Mouse (Mus musculus): ENCODE measurements around the gene Evi2. TPM values are rescaled to one million over a fixed set of nuclear protein-coding genes. Genes with fewer than 3 reads are reported as not detected.
A peak's percentile ranks its signal among the peaks of the same experiment; 100 is the strongest.

Gene Evi2
- polyA plus RNA-seq, 1 experiment from 2014 or later, result 0.89 TPM

DNA sequence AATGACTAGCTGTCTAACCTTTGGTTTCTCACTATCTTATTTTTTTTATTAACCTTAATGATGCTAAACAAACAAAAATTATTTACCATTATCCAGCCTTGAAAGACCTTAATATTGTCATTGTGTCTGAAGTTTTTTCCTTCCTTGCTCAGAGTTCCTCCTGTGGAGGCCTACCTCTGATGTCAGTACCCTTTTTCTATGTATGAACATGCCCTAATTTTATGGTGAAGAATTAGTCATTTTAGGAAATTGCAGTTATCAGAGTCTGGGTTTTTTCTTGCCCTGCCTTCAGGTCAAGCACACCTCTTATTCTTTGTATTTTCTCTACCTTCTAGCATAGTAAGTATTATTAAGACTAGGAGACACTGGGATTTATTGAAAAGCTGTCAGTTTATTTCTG lies 45.7 kb downstream of the Evi2 start:
- H3K4me1 ChIP-seq (ENCODE audit: control insufficient read depth, insufficient read depth, low read length), result peaks cover 9% of the 10 kb centered on the region; the same call in 1 of the 2 replicates
- no peaks in the 10 kb centered on the region for H3K27me3 ChIP-seq (ENCODE audit: control insufficient read depth, insufficient read depth, low read length)
- H3K36me3 ChIP-seq (ENCODE audit: control insufficient read depth, insufficient read depth, low read length), result peaks cover 2% of the 10 kb centered on the region; the same call in 1 of the 2 replicates
- H3K4me2 ChIP-seq (ENCODE audit: low read depth, low read length), result no peak overlapping the region
- H3K27ac ChIP-seq (ENCODE audit: low read length), result no peak overlapping the region
- H3K9ac ChIP-seq (ENCODE audit: low read length), result no peak overlapping the region
- no peak overlapping the region for H3K4me3 ChIP-seq (replicated peaks; ENCODE audit: low read length)
- ATAC-seq (ENCODE audit: insufficient read depth, low FRiP score), result no peak
- H3K9me3 ChIP-seq (replicated peaks; ENCODE audit: control insufficient read depth, low read length), result no peaks in the 10 kb centered on the region

DNA sequence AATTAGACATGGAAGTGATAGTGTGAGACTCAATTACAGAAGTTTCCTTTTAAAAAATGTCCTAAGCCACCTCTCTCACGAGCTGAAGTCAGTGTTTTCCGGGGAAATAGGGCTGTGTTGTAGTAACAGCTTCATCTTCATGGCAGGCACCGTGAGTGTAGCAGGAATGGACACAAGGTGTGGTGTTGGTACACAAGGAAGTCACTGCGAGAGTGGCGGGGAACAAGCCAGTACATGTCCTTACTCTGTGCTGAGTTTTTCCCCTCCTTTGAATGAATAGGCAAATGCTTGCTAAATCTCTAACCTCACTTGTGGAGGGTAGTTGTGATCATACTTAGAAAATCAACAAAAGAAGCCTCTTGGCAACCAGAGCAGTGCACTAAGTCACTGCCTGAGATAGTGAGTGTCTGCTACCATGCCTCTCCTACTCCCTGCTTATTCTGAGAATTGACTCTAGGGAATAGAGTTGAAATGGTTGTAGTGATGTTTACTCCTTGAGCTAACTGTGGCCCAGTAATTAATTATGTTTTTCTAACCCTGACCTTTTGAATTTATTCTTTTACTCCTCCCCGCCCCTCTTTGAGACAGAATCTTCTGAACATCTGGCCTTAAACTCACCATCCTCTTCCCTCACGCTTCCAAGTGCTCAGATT lies 46.4 kb downstream of the Evi2 start:
- no peak overlapping the region for H3K4me3 ChIP-seq (replicated peaks; ENCODE audit: low read length)
- H3K27ac ChIP-seq (ENCODE audit: low read length), result peak overlapping the region; percentile 77
- H3K9ac ChIP-seq (ENCODE audit: low read length), result no peak overlapping the region
- peak; percentile 84 for ATAC-seq (ENCODE audit: insufficient read depth, low FRiP score)
- peaks cover 6% of the 10 kb centered on the region; the same call in 1 of the 2 replicates for H3K4me1 ChIP-seq (ENCODE audit: control insufficient read depth, insufficient read depth, low read length)
- no peaks in the 10 kb centered on the region for H3K9me3 ChIP-seq (replicated peaks; ENCODE audit: control insufficient read depth, low read length)
- no peaks in the 10 kb centered on the region for H3K27me3 ChIP-seq (ENCODE audit: control insufficient read depth, insufficient read depth, low read length)
- peaks cover 2% of the 10 kb centered on the region; the same call in 1 of the 2 replicates for H3K36me3 ChIP-seq (ENCODE audit: control insufficient read depth, insufficient read depth, low read length)
- H3K4me2 ChIP-seq (ENCODE audit: low read depth, low read length), result no peak overlapping the region
- 61% methylated on average over 7 of the region's 7 CpGs for WGBS

DNA sequence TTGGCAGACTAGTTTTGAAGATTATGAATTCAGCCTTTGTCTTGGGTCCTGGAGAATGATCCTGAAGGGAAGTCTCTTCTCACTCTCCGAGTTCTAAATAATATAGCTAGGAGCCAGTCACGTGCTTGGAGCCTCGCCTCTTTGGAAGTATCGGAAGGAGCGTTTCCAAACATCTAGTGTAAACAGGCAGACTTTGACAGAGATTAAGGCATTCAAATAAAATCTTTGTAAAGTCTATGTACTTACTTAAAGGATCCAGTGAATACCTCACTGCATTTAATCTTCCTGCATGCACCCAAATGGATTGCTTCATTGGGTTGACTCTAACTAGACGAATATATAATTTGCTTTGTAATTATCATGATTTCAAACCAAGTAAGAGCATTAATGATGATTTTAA lies 47.0 kb downstream of the Evi2 start:
- H3K4me3 ChIP-seq (replicated peaks; ENCODE audit: low read length), result no peak overlapping the region
- H3K27me3 ChIP-seq (ENCODE audit: control insufficient read depth, insufficient read depth, low read length), result no peaks in the 10 kb centered on the region
- peak; percentile 69; the same call in 1 of the 2 replicates for ATAC-seq (ENCODE audit: insufficient read depth, low FRiP score)
- 55% methylated on average over 6 of the region's 6 CpGs for whole genome bisulfite sequencing
- no peaks in the 10 kb centered on the region for H3K9me3 ChIP-seq (replicated peaks; ENCODE audit: control insufficient read depth, low read length)
- H3K4me2 ChIP-seq (ENCODE audit: low read depth, low read length), result no peak overlapping the region
- 0 out of 2 replicates have a peak, but pooled peaks cover 6% of the 10 kb centered on the region for H3K4me1 ChIP-seq (ENCODE audit: control insufficient read depth, insufficient read depth, low read length)
- no peak overlapping the region for H3K27ac ChIP-seq (ENCODE audit: low read length)
- H3K36me3 ChIP-seq (ENCODE audit: control insufficient read depth, insufficient read depth, low read length), result peaks cover 2% of the 10 kb centered on the region; the same call in 1 of the 2 replicates
- H3K9ac ChIP-seq (ENCODE audit: low read length), result no peak overlapping the region

DNA sequence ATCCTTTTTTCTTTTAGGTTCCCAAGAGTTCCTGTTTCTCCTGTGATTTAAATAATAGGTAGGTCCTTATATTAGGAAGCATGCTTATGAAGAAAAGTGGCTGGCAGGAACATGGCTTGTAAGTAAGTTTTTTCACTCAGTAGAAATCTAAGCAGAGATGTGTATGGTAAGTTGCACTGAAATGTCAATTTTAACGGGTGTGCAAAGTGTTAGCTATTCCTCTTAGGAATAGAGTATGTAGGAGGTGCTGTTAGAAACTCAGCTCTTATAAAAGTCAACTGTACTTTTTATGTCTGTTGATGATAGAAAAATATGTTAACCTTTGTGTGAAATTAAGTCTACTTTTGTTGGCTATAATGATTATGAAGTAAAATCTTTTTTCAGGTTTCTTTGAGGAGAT lies 62.3 kb downstream of the Evi2 start:
- H3K4me2 ChIP-seq (ENCODE audit: low read depth, low read length), result no peak overlapping the region
- ATAC-seq (ENCODE audit: insufficient read depth, low FRiP score), result no peak
- H3K4me3 ChIP-seq (replicated peaks; ENCODE audit: low read length), result no peak overlapping the region
- no peaks in the 10 kb centered on the region for H3K4me1 ChIP-seq (ENCODE audit: control insufficient read depth, insufficient read depth, low read length)
- H3K9ac ChIP-seq (ENCODE audit: low read length), result no peak overlapping the region
- WGBS, result 69% methylated on average over 1 of the region's 1 CpGs
- no peak overlapping the region for H3K27ac ChIP-seq (ENCODE audit: low read length)
- no peaks in the 10 kb centered on the region for H3K9me3 ChIP-seq (replicated peaks; ENCODE audit: control insufficient read depth, low read length)
- no peaks in the 10 kb centered on the region for H3K27me3 ChIP-seq (ENCODE audit: control insufficient read depth, insufficient read depth, low read length)
- peaks cover 6% of the 10 kb centered on the region for H3K36me3 ChIP-seq (ENCODE audit: control insufficient read depth, insufficient read depth, low read length)

Other genes with a start within 250 kb of the Evi2 start
- gene Gm9964, start 233.7 kb downstream of the Evi2 start, polyA plus RNA-seq (2015; fragmentation: Nextera tagmentation; extraction: Ambion mirVana), result not detected in 2 replicates
- 3.2 and 4.1 TPM in 2 replicates for gene Nf1, start 190.9 kb downstream of the Evi2 start, polyA plus RNA-seq (2015; fragmentation: Nextera tagmentation; extraction: Ambion mirVana)
- gene Omg, start 26.5 kb downstream of the Evi2 start, polyA plus RNA-seq (2015; fragmentation: Nextera tagmentation; extraction: Ambion mirVana), result 0.12 and 0.28 TPM in 2 replicates
- 1.7 and 1.8 TPM in 2 replicates for gene Evi2b, start 6.8 kb downstream of the Evi2 start, polyA plus RNA-seq (2015; fragmentation: Nextera tagmentation; extraction: Ambion mirVana)
- 4.2 and 5.0 TPM in 2 replicates for gene Evi2a, start within 50 bp of the Evi2 start, polyA plus RNA-seq (2015; fragmentation: Nextera tagmentation; extraction: Ambion mirVana)
- gene Rab11fip4, start 60.6 kb upstream of the Evi2 start, polyA plus RNA-seq (2015; fragmentation: Nextera tagmentation; extraction: Ambion mirVana), result 2.0 and 2.2 TPM in 2 replicates

Data from stomach, embryonic 16.5 days (tissue).